Mouse (Mus musculus): ENCODE results near the gene Adcy1. TPM values are rescaled to one million over a fixed set of nuclear protein-coding genes. Genes with fewer than 3 reads are reported as not detected.

The Adcy1 gene
- polyA plus RNA-seq, 1 experiment: 3.7 TPM

DNA sequence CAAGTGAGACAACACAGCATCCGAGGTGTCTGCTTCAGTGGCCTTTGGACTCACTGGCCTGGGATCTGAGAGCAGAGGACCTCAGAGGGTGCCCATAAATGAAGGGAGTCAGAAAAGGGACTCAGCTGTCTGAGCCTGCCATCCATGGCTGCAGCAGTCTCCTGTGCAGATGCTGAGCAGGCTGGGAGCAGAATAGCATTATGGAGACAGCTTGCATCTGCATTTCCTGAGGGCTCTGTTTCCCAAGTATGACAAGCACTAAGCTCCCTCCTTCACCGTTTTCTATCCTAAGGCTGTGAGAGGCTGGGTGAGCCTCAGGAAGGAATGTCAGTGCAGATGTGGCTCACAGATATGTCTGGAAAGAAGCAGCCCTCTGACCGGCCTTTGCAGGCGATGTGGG lies 49.8 kb downstream of the Adcy1 start:
- DNase-seq: no peak
- 68% methylated on average over 4 of the region's 4 CpGs for WGBS
- H3K27ac ChIP-seq (ENCODE audit: insufficient read depth, low read depth, low read length): no peak overlapping the region
- TF ChIP-seq CTCF (conservative IDR thresholded peaks at IDR 0.05; ENCODE audit: insufficient read depth, insufficient read length, low read depth, low read length): no peak
- TF ChIP-seq POLR2A (IDR thresholded peaks at IDR 0.05; ENCODE audit: low read depth, low read length): no peak
- H3K36me3 ChIP-seq (ENCODE audit: control insufficient read depth, insufficient read depth, low read length): no peaks in the 10 kb centered on the region
- no peak overlapping the region for H3K4me3 ChIP-seq (ENCODE audit: insufficient read depth, low read depth, low read length)
- H3K27me3 ChIP-seq (replicated peaks; ENCODE audit: control insufficient read depth, insufficient read depth, low read length): no peaks in the 10 kb centered on the region
- H3K4me1 ChIP-seq (ENCODE audit: control insufficient read depth, insufficient read depth, low read length): no peaks in the 10 kb centered on the region

DNA sequence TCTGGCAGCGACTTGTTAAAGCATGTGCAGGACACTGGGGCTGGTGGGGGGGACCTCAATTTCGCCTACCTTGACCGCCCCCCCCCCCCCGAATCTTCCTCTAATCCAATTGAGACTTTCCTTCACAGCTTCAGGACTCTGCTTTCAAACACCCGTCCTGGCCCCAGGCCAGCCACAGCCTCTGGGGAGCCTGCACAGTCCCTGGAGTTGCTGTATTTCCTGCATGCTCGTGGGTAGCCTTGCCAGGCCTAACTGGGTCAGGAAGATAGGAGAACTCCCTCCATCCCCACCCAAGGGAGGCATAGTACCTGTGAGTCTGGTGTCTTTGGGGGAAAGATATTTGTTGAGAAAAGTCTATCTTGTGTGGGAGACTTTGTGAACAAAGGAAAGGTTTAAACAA lies 50.4 kb downstream of the Adcy1 start:
- Histone ChIP-seq H3K4me3 (ENCODE audit: insufficient read depth, low read depth, low read length) (no peak overlapping the region), H3K27ac (ENCODE audit: insufficient read depth, low read depth, low read length) (no peak overlapping the region), H3K36me3 (ENCODE audit: control insufficient read depth, insufficient read depth, low read length) (no peaks in the 10 kb centered on the region), H3K4me1 (ENCODE audit: control insufficient read depth, insufficient read depth, low read length) (no peaks in the 10 kb centered on the region), H3K27me3 (replicated peaks; ENCODE audit: control insufficient read depth, insufficient read depth, low read length) (no peaks in the 10 kb centered on the region)
- 62% methylated on average over 6 of the region's 6 CpGs for WGBS
- TF ChIP-seq POLR2A (IDR thresholded peaks at IDR 0.05; ENCODE audit: low read depth, low read length): no peak
- no peak for TF ChIP-seq CTCF (conservative IDR thresholded peaks at IDR 0.05; ENCODE audit: insufficient read depth, insufficient read length, low read depth, low read length)
- no peak for DNase-seq

DNA sequence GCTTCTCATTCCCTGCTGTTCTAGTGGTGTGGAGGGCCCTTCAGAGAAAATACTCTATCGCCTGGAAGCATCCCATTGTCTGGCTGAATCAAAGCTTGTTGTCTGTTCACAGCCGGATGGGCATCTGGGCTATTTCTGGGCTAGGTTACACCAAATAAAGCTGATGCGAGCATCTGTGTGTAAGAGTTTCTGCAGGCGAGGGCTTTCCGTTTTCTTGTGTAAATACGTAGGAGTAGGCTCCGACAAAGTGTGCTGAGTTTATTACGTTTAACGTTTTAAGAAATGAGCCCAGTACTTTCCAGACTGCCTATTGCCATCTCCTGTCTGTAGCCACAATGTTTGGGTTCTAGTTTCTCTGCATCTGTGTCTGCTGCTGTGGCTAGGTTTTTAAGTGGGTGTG lies 51.0 kb downstream of the Adcy1 start:
- Histone ChIP-seq H3K27ac (ENCODE audit: insufficient read depth, low read depth, low read length) (no peak overlapping the region), H3K27me3 (replicated peaks; ENCODE audit: control insufficient read depth, insufficient read depth, low read length) (no peaks in the 10 kb centered on the region), H3K36me3 (ENCODE audit: control insufficient read depth, insufficient read depth, low read length) (no peaks in the 10 kb centered on the region), H3K4me3 (ENCODE audit: insufficient read depth, low read depth, low read length) (no peak overlapping the region), H3K4me1 (ENCODE audit: control insufficient read depth, insufficient read depth, low read length) (no peaks in the 10 kb centered on the region)
- 58% methylated on average over 9 of the region's 9 CpGs for WGBS
- no peak for DNase-seq
- TF ChIP-seq POLR2A (IDR thresholded peaks at IDR 0.05; ENCODE audit: low read depth, low read length) (no peak), CTCF (conservative IDR thresholded peaks at IDR 0.05; ENCODE audit: insufficient read depth, insufficient read length, low read depth, low read length) (no peak)

DNA sequence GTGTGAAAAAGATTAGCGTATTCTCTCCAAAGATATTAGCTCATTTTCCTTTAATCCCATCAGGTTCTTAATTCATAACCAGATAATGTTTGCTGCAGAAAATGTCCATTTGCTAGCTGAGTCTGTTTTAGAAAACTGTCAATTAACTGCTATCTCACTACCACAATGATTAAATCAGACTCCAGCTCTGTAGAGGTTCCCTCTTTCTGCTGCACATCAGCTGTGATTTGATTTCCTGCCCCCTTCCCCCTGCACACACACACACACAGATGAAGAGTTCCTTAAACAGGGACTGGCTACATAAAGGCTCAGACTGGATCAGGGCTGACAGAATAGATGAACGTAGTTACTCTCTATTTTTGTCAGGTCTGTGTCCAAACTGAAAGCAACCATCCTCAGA lies 53.4 kb downstream of the Adcy1 start:
- Histone ChIP-seq H3K27ac (ENCODE audit: insufficient read depth, low read depth, low read length) (no peak overlapping the region), H3K36me3 (ENCODE audit: control insufficient read depth, insufficient read depth, low read length) (no peaks in the 10 kb centered on the region), H3K4me3 (ENCODE audit: insufficient read depth, low read depth, low read length) (no peak overlapping the region), H3K4me1 (ENCODE audit: control insufficient read depth, insufficient read depth, low read length) (no peaks in the 10 kb centered on the region), H3K27me3 (replicated peaks; ENCODE audit: control insufficient read depth, insufficient read depth, low read length) (no peaks in the 10 kb centered on the region)
- no peak for DNase-seq
- no peak for TF ChIP-seq CTCF (conservative IDR thresholded peaks at IDR 0.05; ENCODE audit: insufficient read depth, insufficient read length, low read depth, low read length)
- no peak for TF ChIP-seq POLR2A (IDR thresholded peaks at IDR 0.05; ENCODE audit: low read depth, low read length)
- WGBS: 82% methylated on average over 2 of the region's 2 CpGs

DNA sequence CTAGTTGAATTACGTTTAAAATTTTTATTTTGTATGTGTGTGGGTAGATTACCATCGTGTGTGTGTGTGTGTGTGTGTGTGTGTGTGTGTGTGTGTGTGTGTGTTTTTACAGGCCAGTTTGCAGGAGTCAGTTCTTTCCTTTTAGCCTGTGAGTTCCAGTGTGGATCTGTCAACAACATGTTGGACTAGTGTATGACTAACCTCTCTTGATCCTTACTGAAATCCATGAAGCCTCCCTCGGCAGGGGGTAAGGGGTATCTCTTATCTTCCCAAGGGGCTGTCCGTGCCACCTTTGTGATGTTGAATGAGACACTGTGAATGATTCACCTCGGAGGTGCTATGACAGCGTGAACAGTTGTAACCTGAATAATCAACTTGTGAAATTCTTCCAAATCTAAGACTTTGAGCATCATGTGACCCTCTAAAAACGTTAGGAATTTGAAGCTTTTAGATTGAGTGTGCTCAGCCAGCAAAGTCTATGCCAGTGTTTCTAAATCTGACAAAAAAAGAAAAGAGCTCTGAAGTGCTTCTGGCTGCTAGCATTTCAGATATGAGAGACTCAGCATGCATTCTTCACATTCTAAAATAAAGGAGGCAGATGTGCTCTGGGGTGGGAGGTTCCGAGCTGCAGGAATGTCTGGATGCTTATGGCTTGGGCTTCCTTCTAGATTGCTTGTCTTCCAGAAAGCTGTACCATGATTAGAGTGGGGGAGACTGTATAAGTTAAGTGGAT lies 66.2 kb downstream of the Adcy1 start:
- WGBS: 55% methylated on average over 8 of the region's 8 CpGs
- no peak for DNase-seq
- Histone ChIP-seq H3K4me3 (ENCODE audit: insufficient read depth, low read depth, low read length) (no peak overlapping the region), H3K27me3 (replicated peaks; ENCODE audit: control insufficient read depth, insufficient read depth, low read length) (no peaks in the 10 kb centered on the region), H3K4me1 (ENCODE audit: control insufficient read depth, insufficient read depth, low read length) (peaks cover 3% of the 10 kb centered on the region; the same call in 1 of the 2 replicates), H3K36me3 (ENCODE audit: control insufficient read depth, insufficient read depth, low read length) (no peaks in the 10 kb centered on the region), H3K27ac (ENCODE audit: insufficient read depth, low read depth, low read length) (no peak overlapping the region)
- no peak for TF ChIP-seq CTCF (conservative IDR thresholded peaks at IDR 0.05; ENCODE audit: insufficient read depth, insufficient read length, low read depth, low read length)
- TF ChIP-seq POLR2A (IDR thresholded peaks at IDR 0.05; ENCODE audit: low read depth, low read length): no peak

DNA sequence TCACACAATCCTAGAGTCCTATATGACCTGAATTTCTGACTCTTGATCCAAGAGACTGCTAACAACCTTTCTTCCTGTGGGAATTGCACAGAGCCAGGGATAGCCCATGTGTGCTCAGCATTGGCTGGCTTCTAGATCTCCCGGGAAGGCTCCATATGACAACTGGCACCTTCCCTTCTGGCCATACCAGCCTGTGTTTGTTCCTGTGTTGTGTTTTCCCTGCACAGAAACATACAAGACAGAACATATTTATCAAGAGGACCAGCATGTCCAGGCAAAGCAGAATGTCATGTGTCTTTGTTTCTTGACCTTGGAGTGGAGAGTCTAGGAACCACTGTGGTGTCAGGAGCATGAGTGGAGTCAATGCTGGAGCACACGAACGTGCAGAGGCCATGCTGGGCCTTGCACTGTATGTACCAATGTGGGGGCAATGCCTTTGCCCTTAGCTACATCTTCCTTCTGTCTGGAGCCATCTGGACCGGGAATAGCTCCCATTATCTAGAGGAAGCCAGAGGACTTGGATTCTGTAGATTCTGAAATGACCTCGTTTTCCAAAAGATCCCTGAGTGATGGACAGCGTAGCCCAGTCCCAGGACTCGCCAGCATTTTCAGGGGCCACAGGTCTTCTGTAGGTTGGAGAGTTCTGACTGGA lies 69.6 kb downstream of the Adcy1 start:
- WGBS: 94% methylated on average over 7 of the region's 7 CpGs
- H3K36me3 ChIP-seq (ENCODE audit: control insufficient read depth, insufficient read depth, low read length): no peaks in the 10 kb centered on the region
- TF ChIP-seq POLR2A (IDR thresholded peaks at IDR 0.05; ENCODE audit: low read depth, low read length): no peak
- no peak for TF ChIP-seq CTCF (conservative IDR thresholded peaks at IDR 0.05; ENCODE audit: insufficient read depth, insufficient read length, low read depth, low read length)
- H3K27me3 ChIP-seq (replicated peaks; ENCODE audit: control insufficient read depth, insufficient read depth, low read length): no peaks in the 10 kb centered on the region
- H3K27ac ChIP-seq (ENCODE audit: insufficient read depth, low read depth, low read length): no peak overlapping the region
- peaks cover 3% of the 10 kb centered on the region; the same call in 1 of the 2 replicates for H3K4me1 ChIP-seq (ENCODE audit: control insufficient read depth, insufficient read depth, low read length)
- no peak overlapping the region for H3K4me3 ChIP-seq (ENCODE audit: insufficient read depth, low read depth, low read length)
- no peak for DNase-seq

DNA sequence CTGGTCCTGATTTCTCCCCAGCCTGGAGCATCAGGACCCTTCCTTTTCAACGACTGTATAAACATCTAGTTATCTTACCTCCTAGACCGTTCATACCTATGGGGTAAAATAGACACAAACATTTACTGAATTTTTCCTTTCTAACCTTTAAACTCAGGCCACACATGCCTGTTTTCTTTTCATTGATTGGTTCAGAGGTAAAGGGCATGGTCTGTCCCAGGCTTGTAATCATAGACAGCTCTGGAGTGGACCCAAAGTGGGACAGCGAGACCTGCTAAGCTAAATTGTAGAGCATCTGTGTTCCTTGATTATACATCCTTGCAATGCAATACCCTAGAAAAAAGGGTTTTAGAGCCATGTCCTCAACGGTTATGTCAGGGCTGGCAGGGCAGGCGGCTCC lies 70.4 kb downstream of the Adcy1 start:
- no peak for DNase-seq
- Histone ChIP-seq H3K4me1 (ENCODE audit: control insufficient read depth, insufficient read depth, low read length) (peaks cover 3% of the 10 kb centered on the region; the same call in 1 of the 2 replicates), H3K27me3 (replicated peaks; ENCODE audit: control insufficient read depth, insufficient read depth, low read length) (no peaks in the 10 kb centered on the region), H3K36me3 (ENCODE audit: control insufficient read depth, insufficient read depth, low read length) (no peaks in the 10 kb centered on the region), H3K4me3 (ENCODE audit: insufficient read depth, low read depth, low read length) (no peak overlapping the region), H3K27ac (ENCODE audit: insufficient read depth, low read depth, low read length) (no peak overlapping the region)
- WGBS: 87% methylated on average over 5 of the region's 5 CpGs
- TF ChIP-seq CTCF (conservative IDR thresholded peaks at IDR 0.05; ENCODE audit: insufficient read depth, insufficient read length, low read depth, low read length): no peak
- no peak for TF ChIP-seq POLR2A (IDR thresholded peaks at IDR 0.05; ENCODE audit: low read depth, low read length)
